In genomic region chr1:192604413-192604812, GRCm38 (mm10) we compare ENCODE assay signal across 18 mouse cellular contexts.
DNase-seq lines count a peak whose midpoint lies in the region; ATAC-seq lines count a peak whose summit lies in the region.
"Had no signal": no experiment of that assay in that cellular context is flagged by ENCODE, and none has a peak within 500 bp of the region (broad histone marks: within the 10 kb centered on the region; RNA-seq: fewer than 3 reads in every experiment).

No protein-coding gene starts in this region.

- H3K4me2 ChIP-seq in heart, embryonic 15.5 days = no peak overlapping the region
- no peak overlapping the region for H3K4me2 ChIP-seq in midbrain, embryonic 14.5 days (ENCODE audit: low read length)
- H3K4me2 ChIP-seq in midbrain, embryonic 11.5 days = no peak overlapping the region
- H3K4me2 ChIP-seq: heart, embryonic 13.5 days; hindbrain, embryonic 15.5 days; neural tube, embryonic 12.5 days had no signal

- H3K4me3 ChIP-seq in heart, embryonic 15.5 days = no peak overlapping the region
- H3K4me3 ChIP-seq in midbrain, embryonic 14.5 days (replicated peaks; ENCODE audit: low read depth, low read length) = no peak overlapping the region
- H3K4me3 ChIP-seq in midbrain, embryonic 11.5 days (ENCODE audit: low read depth, low read length) = no peak overlapping the region
- H3K4me3 ChIP-seq in embryonic facial prominence, embryonic 10.5 days = no peak overlapping the region
- H3K4me3 ChIP-seq: heart, embryonic 13.5 days; hindbrain, embryonic 15.5 days; neural tube, embryonic 12.5 days had no signal

- no peak for DNase-seq in heart, postnatal 25 days (ENCODE audit: low spot score)
- DNase-seq in midbrain, embryonic 14.5 days = peak; percentile 45
- DNase-seq in midbrain, embryonic 11.5 days (ENCODE audit: low spot score, missing footprints) = no peak
- peak; percentile 23 for DNase-seq in embryonic facial prominence, embryonic 10.5 days (ENCODE audit: low spot score)
- DNase-seq in natural killer cell, adult 2 months (ENCODE audit: low spot score in 2 of 2) = peak; percentile 34 to 67
- DNase-seq in urinary bladder, adult 18-20 months (ENCODE audit: low spot score in 2 of 2) = no peak
- DNase-seq: adrenal gland, adult 8-10 months; cerebellum, adult 2 months; kidney, adult 18-20 months; liver; liver, postnatal 0 days; lung, postnatal 36 days; thymus, postnatal 25 days had no signal

- no peaks in the 10 kb centered on the region for H3K27me3 ChIP-seq in heart, embryonic 15.5 days
- no peaks in the 10 kb centered on the region for H3K27me3 ChIP-seq in midbrain, embryonic 14.5 days (ENCODE audit: control insufficient read depth, insufficient read depth, low read length)
- H3K27me3 ChIP-seq in midbrain, embryonic 11.5 days (ENCODE audit: control insufficient read depth, insufficient read depth, low read length) = no peaks in the 10 kb centered on the region
- H3K27me3 ChIP-seq in embryonic facial prominence, embryonic 10.5 days (replicated peaks; ENCODE audit: low read depth, poor library complexity, severe bottlenecking) = no peaks in the 10 kb centered on the region
- H3K27me3 ChIP-seq: heart, embryonic 13.5 days; hindbrain, embryonic 15.5 days; neural tube, embryonic 12.5 days had no signal

- 0 out of 2 replicates have a peak, but pooled peaks have one; percentile 19 for ATAC-seq in heart, embryonic 15.5 days (replicated peaks; ENCODE audit: insufficient number of reproducible peaks, insufficient read depth, low FRiP score, low read depth)
- no peak for ATAC-seq in midbrain, embryonic 14.5 days (ENCODE audit: low FRiP score, low TSS enrichment)
- no peak for ATAC-seq in midbrain, embryonic 11.5 days (ENCODE audit: low FRiP score)
- ATAC-seq: forebrain, embryonic 14.5 days; liver, postnatal 0 days had no signal

- H3K9me3 ChIP-seq in heart, embryonic 15.5 days (replicated peaks) = no peaks in the 10 kb centered on the region
- H3K9me3 ChIP-seq in midbrain, embryonic 14.5 days (ENCODE audit: control insufficient read depth, low read length) = no peaks in the 10 kb centered on the region
- no peaks in the 10 kb centered on the region for H3K9me3 ChIP-seq in midbrain, embryonic 11.5 days (ENCODE audit: control insufficient read depth, low read length)
- H3K9me3 ChIP-seq in embryonic facial prominence, embryonic 10.5 days = no peaks in the 10 kb centered on the region
- H3K9me3 ChIP-seq: heart, embryonic 13.5 days; hindbrain, embryonic 15.5 days; neural tube, embryonic 12.5 days had no signal

- H3K36me3 ChIP-seq in heart, embryonic 15.5 days = no peaks in the 10 kb centered on the region
- H3K36me3 ChIP-seq in midbrain, embryonic 14.5 days (ENCODE audit: control insufficient read depth, insufficient read depth, low read length) = no peaks in the 10 kb centered on the region
- no peaks in the 10 kb centered on the region for H3K36me3 ChIP-seq in midbrain, embryonic 11.5 days (ENCODE audit: control insufficient read depth, insufficient read depth, low read length)
- H3K36me3 ChIP-seq in embryonic facial prominence, embryonic 10.5 days (replicated peaks) = no peaks in the 10 kb centered on the region
- H3K36me3 ChIP-seq: heart, embryonic 13.5 days; hindbrain, embryonic 15.5 days; neural tube, embryonic 12.5 days had no signal

- H3K9ac ChIP-seq in heart, embryonic 15.5 days = no peak overlapping the region
- no peak overlapping the region for H3K9ac ChIP-seq in midbrain, embryonic 14.5 days (replicated peaks; ENCODE audit: low read length)
- no peak overlapping the region for H3K9ac ChIP-seq in midbrain, embryonic 11.5 days (ENCODE audit: low read length)
- H3K9ac ChIP-seq: heart, embryonic 13.5 days; hindbrain, embryonic 15.5 days; liver, postnatal 0 days; neural tube, embryonic 12.5 days had no signal

- H3K4me1 ChIP-seq in heart, embryonic 15.5 days (replicated peaks) = 0 out of 2 replicates have a peak, but pooled peaks cover 2% of the 10 kb centered on the region
- H3K4me1 ChIP-seq in midbrain, embryonic 14.5 days (ENCODE audit: control insufficient read depth, insufficient read depth, low read length) = 0 out of 2 replicates have a peak, but pooled peaks cover 3% of the 10 kb centered on the region
- H3K4me1 ChIP-seq in midbrain, embryonic 11.5 days (ENCODE audit: control insufficient read depth, insufficient read depth, low read length) = peaks cover 3% of the 10 kb centered on the region; the same call in 1 of the 2 replicates
- peaks cover 12% of the 10 kb centered on the region for H3K4me1 ChIP-seq in embryonic facial prominence, embryonic 10.5 days
- H3K4me1 ChIP-seq: hindbrain, embryonic 15.5 days had no signal

- no peak overlapping the region for H3K27ac ChIP-seq in heart, embryonic 15.5 days
- no peak overlapping the region for H3K27ac ChIP-seq in midbrain, embryonic 14.5 days (replicated peaks; ENCODE audit: low read depth, low read length)
- H3K27ac ChIP-seq in midbrain, embryonic 11.5 days (ENCODE audit: low read depth, low read length) = no peak overlapping the region
- 0 out of 2 replicates have a peak overlapping the region, but pooled peaks have one; percentile 1 for H3K27ac ChIP-seq in embryonic facial prominence, embryonic 10.5 days (replicated peaks)
- H3K27ac ChIP-seq: heart, embryonic 13.5 days; hindbrain, embryonic 15.5 days; neural tube, embryonic 12.5 days had no signal

- intact Hi-C loops in heart, postnatal 25 days (cut with DNase I) = no loop called here

- 49% methylated on average over 5 of the region's 5 CpGs for WGBS in heart, embryonic 15.5 days
- 48% methylated on average over 5 of the region's 5 CpGs for WGBS in midbrain, embryonic 14.5 days
- WGBS in midbrain, embryonic 11.5 days = 73% methylated on average over 5 of the region's 5 CpGs
- WGBS in embryonic facial prominence, embryonic 10.5 days = 73% methylated on average over 5 of the region's 5 CpGs

Comparison
In these comparisons a context has a peak if more than half of its experiments do, and no peak if none do; other contexts are left out.
1. DNase-seq: peak in midbrain, embryonic 14.5 days (single experiment), embryonic facial prominence, embryonic 10.5 days (single experiment) and natural killer cell, adult 2 months (2 of 2); none in heart, postnatal 25 days (single experiment), midbrain, embryonic 11.5 days (single experiment) and urinary bladder, adult 18-20 months (0 of 2).